Mouse (Mus musculus) gastrocnemius, adult 18-20 months (tissue): ENCODE measurements around the gene Nfe2l2. TPM values are rescaled to one million over a fixed set of nuclear protein-coding genes. Genes with fewer than 3 reads are reported as not detected.
"Not testable (repeated sequence)": the region's sequence is repeated elsewhere in the genome, so short reads cannot be mapped to it uniquely, and the experiment has no call there.

ENCODE experiments used
- DNase-seq: peaks from one replicate; pipeline ENCODE4 v3.0.0; 2021; ENCODE audit warnings: low spot score
- total RNA-seq, 2 experiments: library from RNA; stranded (reverse); gene quantifications; 2 replicates each; pipeline ENCODE4 v1.2.3; 2021

Gene Nfe2l2
- total RNA-seq, 2 experiments from 2014 or later, result 34.2 to 51.0 TPM

DNA sequence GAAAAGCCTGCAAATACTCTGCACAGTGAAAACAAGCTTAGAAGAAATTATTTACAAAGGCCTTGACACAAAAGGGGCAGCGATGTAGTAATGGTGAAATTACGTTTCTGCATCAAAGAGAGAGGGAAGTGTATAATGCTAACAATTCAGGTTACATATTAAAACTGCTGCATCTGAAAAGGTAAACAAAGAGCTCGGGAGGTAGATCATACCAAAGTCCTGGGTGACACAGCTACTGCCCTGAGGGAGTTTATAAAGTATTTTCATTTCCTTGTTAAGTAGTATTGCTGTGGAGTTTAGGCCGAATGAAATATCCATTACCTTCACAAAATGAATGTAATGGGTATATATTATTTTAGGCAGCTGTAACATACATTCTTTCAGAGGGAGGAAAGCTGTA, 10.3 kb upstream of the Nfe2l2 start:
- DNase-seq, result no peak

DNA sequence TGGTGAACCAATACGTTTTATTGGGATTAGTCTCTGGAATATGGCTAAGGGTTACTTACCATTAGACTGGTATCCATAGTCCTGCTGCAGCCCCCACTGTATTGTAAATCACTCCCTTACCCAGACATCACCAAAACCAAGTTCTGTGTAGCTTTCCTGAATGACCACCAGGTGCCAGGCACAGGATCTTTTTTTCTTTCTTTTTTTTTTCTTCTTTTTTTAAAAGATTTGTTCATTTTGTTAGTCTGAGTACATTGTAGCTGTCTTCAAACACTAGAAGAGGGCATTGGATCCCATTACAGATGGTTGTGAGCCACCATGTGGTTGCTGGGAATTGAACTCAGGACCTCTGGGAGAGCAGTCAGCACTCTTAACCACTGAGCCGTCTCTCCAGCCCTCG, 8.6 kb upstream of the Nfe2l2 start:
- DNase-seq, result no peak

DNA sequence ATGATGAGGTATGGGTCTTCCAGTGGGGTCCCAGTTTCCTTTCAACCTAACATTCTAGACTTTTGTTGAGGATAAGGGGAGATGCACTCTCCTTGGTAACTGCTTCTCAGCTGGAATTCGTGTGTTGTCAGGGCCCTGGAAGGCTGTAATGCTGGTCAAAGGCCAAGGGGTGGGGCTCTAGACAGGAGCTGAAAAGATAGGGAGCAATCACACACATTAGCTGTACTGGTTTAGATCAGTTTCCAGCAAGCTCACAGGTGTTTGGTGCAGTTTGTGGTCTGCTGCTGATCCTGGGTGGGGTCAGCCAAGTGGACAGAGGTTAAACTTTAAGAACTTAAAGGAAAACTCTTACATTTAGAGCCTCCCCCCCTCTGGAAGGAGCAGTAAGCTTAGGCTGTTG, 3.0 kb upstream of the Nfe2l2 start:
- no peak for DNase-seq

DNA sequence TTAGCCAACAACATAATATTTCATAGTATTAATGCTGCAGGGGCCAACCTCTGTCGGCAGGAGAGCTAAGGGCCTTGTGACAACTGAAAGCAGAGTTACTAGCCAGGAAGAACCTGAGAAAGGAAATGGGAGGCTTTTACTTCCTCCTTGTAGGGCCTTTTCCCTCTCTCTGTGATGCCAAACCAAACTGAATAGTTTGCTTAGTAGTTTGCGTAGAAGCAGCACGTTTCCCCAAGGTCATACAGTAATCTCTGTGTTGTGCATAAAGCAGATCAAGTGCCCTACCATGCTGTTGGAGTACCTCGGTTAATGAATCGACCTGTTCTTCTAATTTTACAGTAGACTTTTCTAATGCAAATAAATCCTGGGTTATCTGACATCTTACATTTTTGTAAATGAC, 2.0 kb upstream of the Nfe2l2 start:
- DNase-seq, result no peak

DNA sequence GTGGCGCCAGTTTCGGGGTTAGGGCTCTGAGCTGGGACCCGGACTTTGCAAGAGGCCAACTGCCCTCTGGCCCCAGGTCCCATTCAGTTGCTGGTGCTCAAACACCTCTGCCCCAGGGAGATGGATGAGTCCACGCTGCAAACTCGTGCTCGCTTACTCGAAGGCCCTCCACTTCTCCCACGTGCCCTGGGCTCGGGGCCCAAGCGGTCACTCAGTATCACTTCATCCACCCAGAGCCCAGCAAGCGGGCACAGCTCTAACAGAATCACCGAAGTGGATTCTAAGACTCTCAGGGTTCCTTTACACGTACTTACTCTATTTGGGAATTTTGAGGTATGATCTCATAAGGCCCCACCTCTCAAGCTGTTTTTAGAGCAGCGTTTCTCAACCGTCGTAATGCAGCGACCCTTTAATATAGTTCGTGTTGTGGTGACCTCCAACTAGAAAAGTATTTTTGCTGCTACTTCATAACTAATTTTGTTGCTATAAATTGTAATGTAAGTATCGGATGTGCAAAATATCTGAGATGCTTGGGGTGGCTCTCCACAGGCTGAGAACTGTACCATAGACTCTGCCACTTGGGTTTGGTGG, 816 bp upstream of the Nfe2l2 start:
- peak; percentile 74 for DNase-seq

DNA sequence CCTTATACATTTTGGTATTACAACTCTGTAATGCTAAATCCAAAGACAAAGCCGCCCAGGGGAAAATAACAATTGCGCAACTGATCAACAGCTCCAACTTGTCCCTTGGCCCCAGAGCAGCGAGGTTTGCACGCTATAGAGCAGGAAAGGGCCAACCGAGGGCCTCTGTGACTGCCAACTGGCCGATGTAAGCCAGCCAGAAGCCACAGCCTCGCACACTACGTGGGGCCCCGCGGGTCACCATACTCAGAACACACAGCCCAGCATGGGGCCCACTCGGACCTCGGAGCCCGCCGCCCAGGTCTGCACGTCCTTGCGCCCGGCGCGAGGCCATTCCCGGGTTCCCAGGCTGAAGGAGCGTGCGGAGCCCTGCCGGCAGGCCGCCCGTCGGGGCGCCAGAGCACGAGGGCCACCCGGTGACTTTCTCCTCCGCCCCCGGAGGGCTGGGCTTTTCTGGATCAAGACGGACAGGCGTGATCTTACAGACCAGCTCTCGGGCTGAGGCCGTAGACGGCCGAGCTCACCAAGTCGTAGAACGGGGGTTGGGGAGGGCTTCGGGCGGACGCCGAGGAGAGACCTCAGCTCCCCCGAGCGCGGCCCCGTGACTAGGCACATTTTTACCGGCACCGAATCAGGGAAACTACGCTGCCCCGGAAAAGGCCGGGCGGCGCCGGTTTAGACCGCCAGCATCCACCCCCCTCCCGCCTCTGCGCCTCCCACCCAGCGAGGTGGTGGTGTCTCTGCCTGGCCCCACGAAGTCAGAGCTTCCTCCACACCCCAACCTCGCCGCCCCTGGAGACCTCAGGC, 863 bp downstream of the Nfe2l2 start:
- DNase-seq, result peak; percentile 94

DNA sequence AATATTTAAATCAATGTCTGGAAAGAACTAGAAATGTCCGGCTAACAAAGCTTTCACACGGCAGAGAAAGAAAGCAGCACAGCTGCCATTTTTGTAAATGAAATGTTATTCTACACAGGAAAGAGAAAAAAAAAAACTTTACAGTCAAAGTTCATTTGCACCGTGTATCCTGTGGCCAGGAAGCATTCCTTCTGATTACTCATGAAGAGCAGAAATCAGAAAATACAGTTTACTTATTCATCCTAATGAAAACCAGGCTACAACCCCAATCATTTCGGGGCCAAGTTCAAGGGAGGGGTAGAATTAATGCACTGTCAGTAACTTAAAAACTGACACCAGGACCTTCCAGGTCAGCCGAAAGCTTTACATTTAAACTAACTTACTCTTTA, 1.9 kb downstream of the Nfe2l2 start:
- DNase-seq, result no peak

DNA sequence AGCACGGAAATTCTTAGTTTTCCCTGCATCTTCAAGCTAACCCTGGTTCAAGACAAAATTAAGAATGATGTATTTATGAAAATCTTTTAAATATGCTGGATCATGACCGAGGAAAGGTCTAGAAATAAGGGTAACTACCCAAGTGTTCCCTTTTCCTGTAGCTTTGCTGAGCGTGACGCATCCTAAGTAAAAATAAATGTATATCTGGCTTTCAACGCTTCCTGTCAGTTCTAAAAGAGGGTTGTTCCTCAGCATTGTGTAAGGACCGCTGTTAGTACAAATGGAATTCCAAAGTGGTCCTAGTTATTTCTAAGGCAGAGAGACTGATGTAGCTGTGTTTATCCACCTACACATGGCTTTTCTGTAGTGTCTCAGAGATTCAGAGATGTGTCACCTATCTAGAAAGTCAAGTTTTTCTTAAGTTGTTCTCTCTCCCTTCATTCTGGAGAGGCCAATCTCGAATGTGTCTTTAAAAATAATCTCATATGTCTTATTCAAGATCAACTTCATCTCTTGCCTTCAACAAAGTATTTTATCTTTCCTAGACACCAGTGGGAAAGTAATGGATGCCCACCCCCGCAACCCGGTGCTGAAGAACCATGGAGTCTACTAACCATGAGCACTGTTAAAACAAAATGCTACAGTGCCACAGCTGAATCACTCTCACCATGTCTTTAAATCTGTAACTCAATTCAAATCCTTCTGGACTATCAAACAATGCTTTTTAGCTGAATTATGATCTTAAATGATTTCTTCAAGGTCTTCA, 2.4 kb downstream of the Nfe2l2 start:
- DNase-seq, result no peak

DNA sequence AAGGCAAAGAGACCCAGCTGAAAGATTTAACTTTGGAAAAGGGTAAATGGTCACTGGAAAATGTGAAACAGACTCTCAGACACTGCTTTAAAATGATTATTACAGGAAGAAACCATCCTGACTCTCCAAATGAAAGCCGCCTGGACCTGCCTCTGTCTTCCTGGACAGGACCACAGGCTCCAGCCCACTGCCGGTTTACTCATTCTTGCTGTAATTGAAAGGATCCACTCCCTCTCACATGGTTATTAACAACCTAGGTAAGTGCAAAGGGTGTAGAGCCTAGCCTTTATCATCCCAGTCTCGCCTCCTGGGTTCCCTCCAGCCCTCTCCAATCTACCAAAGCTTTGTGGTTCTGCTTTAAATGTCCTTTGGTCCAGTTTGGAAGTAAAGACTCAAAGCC, 3.2 kb downstream of the Nfe2l2 start:
- no peak for DNase-seq

DNA sequence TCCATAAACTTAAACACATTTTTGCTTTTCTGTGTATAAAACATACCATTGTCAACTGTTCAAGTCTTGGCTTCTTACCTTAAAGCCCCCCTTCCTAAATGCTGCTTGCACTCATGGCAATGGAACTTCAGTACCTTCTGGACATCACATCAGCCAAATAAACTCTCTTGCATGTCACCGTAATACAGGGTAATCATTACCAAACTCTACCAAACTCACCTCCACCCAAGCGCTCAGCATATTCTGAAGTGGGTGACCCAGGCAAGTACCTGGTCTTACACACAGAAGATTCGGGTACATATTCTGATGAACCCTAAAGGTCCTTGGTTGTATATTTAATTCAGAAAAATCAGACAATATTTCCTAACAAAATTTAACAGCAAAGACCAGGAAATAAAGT, 3.9 kb downstream of the Nfe2l2 start:
- no peak for DNase-seq

DNA sequence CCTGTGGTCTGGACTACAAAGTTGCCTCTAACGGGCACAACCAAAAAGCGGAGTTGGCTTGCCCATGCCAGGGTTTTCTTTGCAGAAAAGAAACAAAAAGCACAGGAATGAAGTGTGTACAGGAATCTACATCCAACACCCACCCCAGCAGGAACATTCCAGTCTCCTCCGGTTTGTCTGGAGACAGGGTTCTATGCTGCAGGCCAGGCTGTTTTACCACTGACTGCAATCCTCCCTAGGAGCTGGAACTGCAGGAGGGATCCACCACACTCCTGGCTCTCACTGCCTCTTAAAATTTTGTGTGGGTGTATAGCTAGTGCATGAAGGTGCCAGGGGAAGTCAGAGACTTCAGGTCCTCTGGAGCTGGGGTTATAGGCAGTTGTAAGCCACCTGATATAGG, 5.6 kb downstream of the Nfe2l2 start:
- DNase-seq, result no peak

DNA sequence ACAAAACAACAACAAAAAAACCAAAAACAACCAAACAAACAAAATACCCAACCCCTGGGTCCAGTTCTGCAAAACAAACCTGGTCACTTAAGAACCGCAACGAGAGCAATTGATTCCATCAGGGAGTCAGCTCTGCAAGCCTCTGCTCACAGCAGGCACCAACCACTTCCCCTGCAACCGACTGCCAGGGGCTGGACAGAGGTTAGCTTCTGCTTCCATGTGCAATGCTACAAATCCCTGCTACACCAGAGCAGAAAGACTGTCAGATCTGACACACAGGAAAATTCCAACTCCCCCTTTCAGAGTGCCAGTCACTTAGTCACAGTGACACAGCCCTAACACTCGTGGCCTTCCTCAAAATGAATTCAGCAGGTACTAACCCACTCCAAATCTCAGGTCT, 6.4 kb downstream of the Nfe2l2 start:
- DNase-seq, result no peak

DNA sequence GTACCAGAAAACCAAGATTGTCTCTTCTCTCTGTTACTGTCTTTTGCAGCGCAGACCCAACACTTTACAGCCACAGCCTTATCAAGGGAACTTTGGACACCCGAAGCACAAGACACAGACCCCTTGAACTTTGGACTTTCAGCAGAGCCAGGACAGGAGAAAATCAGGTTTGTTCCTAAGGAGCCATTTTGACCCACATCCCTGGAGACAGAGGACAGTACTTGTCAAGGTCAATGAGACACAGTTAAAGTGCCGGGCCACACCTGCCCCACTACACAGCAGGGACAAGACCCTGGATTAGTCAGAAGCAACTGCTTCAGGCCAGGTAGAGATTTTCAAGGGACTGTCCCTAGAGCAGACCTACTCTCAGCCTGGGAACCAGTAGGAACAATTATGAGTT, 7.2 kb downstream of the Nfe2l2 start:
- no peak for DNase-seq

DNA sequence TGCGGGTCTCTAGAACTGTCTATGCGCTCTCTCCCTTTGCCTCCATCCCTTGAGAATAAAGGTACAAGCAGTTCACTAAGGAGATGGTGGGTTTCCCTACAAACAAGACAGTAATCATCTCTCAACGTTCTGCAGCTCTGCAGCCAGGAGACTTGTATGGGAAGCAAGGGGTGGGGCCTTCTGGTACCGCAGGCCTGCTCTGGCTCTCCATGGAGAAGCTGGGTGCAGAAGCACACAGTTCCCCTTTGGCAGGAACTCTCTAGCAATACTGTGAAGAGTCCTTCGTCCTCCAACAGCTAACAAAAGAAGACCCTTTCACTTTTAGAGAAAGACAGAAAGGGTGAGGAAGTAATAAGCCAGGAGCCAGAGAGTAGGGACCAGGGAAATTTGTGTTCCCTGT, 8.1 kb downstream of the Nfe2l2 start:
- DNase-seq, result no peak

DNA sequence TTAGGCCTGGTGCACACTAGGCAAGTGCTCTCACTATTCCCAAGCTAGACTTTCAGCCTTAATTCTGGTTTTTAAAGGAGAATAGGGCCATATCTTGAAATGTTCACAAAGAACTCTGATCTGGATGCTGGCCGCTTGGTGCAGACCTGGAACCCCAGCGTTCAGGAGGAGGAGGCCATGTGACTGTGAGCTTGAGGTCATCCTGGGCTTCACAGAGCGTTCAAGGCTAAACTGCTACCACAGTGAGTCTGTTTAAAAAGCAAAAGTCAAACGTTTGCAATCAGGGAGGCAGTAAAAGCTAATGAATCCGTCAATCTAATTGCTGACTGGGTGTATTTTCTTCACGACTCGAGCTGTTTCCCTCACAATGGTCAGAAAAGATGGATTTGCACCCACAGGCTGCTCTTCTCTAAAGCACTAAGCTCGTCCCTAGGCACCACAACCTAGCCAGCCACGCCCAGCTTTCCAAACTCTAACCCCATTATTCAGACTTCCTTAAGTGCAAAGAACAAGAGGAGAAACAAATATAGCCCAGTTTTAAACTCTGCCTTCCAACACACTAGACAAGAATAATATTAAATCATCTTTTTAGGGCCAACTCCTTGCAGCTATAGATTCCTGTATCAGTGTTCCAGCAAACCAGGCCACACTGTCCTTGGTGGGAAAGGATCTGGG, 8.6 kb downstream of the Nfe2l2 start:
- DNase-seq, result no peak

DNA sequence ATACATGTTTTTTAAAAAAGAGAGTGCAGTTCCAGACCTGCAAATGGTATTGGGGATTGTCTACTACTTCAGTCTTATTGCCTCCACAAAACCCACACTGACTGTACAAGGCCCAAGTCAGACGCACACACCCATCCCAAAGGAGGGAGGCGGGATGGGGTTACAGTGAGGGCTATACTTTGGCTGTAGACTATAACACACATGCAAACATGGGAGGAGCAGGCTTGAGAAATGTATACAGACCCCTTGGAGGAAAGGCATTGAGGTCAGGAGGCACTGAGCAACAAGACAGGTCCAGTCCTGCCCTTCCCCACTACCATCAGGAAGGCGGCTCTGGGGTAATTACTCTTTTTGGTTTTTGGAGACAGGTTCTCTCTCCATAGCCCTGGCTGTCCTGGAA, 9.5 kb downstream of the Nfe2l2 start:
- not testable (repeated sequence) for DNase-seq

DNA sequence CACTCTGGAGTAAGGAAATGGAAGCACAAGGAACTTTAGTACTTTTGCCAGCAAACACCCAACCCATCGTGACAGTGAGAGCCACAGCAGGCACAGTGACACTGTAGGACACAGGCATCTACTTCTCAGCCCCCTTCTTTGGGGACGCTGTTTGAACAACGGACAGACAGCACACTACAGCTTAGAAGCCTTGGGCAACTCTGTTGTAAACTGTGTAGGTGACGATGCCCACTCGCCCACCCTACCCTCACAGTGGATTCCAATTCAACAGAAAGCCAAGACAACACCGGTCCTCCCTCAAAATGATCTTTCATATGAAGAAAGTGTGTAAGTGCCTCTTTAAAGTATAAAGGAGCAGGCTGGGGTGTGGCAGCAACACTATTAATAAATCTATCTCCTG, 12.1 kb downstream of the Nfe2l2 start:
- DNase-seq, result no peak

DNA sequence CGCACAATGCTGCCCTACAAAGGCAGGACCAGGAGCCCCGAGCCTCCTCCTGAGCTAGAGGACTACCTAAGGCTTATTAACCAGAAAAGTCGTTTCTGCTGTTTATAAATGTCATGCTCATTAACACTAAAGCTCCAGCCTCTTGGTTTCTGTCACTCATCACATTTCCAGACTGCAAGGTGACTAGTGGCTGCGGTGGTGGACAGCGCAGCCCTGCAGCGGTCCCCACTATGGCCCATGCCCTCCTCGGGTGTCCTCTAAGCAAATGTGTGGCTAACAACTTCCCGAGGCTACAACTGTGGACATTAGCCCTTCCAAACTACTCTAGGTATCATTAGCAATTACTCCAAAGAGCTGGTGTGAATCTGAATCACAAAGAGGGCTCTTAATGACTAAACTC, 13.1 kb downstream of the Nfe2l2 start:
- DNase-seq, result no peak

DNA sequence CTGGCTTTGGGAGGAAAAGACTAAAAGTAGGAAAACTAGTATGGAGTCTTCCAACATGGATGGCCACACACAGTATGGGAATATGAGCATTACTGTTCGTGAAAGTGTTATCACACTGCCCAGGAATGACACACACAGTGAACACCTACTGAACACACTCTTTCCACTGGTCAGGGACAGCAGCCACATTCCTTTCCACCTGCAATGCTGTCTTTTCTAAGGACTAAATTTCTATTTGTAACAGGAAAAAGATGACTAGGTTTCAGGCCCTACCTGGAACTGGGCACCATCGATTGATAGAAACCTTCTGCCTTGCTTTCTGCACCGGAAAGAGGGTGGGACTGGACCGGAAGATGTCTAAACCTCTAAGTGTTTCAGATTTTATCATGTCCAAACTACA, 13.8 kb downstream of the Nfe2l2 start:
- DNase-seq, result no peak

DNA sequence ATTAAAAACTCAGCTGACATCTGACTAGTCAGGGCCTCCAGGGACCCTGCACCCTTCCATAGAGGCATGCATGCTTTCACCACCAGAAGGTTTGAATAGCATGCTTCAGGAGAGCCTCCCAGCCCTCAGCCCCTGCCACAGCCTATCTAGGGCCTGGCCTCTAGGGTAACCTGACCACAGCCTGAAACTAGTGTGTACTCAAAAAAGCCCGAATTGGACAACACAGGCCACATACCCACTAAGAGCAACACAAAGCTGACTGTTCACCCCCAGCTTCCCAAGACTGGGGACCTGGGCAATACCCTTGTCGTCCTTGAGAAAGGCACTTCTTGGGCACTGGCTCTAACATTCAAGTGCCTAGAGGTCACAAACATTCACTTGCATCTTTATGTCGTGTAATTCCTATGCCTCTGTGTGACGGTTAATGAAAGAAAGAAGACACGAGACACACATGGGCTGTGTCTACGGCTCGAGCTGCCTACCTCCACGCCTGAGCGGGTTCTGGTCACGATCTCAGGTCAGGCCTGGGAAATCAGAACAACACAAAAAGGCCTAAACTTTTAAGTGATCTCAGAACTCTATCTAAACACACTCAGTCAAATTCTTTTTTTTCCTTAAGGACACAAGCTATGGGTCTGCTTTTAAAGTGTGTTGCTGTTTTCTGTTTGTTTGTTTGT, 14.8 kb downstream of the Nfe2l2 start:
- DNase-seq, result no peak

DNA sequence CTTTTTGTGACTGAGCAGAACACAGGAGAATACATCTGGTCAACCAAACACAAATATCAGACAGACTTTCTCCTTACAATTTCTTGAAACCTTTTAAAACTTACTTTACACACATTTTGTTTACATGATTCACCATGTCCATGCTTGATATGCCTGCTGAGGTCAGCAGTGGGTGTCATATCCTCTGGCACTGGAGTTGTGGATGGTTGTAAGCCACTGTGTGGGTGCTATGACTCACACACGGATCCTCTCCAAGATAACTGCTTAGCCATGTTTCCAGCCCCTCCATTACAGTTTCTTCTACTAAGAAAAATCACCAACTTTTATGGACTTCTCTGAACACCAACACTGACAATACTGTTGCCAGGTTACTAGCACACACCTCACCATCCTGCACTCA, 15.5 kb downstream of the Nfe2l2 start:
- no peak for DNase-seq
